Mouse (Mus musculus): ENCODE data around the gene 1700012P22Rik. TPM values are rescaled to one million over a fixed set of nuclear protein-coding genes. Genes with fewer than 3 reads are reported as not detected.

The 1700012P22Rik gene
- polyA plus RNA-seq, 1 experiment from 2014 or later, result not detected

DNA sequence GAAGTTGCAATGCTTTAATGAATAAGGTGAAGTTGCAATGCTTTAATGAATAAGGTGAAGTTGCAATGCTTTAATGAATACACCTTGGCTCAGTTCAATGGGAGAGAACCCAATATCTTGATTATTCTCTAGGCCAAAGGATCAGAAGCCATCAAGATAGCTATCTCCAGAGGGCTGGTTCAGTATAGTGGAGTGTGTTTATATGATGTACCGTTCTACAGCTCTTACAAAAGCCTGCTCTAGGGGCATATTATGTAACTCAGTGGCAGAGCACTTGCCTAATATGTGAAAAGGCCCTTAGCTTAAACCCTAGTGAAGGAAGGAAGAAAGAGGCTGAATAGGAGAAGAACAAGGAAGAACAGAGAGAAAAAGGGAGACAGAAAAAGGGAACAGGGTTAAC, 3.0 kb upstream of the 1700012P22Rik start:
- Histone ChIP-seq H3K36me3 (ENCODE audit: control insufficient read depth, insufficient read depth, low read length) (no peaks in the 10 kb centered on the region), H3K9me3 (ENCODE audit: control insufficient read depth, low read length) (no peaks in the 10 kb centered on the region), H3K27me3 (ENCODE audit: control insufficient read depth, insufficient read depth, low read length) (no peaks in the 10 kb centered on the region), H3K9ac (ENCODE audit: low read length) (no peak overlapping the region), H3K27ac (replicated peaks) (no peak overlapping the region), H3K4me3 (ENCODE audit: low read depth, low read length) (no peak overlapping the region), H3K4me1 (replicated peaks; ENCODE audit: control insufficient read depth, insufficient read depth) (no peaks in the 10 kb centered on the region), H3K4me2 (replicated peaks; ENCODE audit: low read depth) (no peak overlapping the region)
- 61% methylated on average over 1 of the region's 1 CpGs for WGBS
- no peak for ATAC-seq (ENCODE audit: low FRiP score, low TSS enrichment)
- no peak for TF ChIP-seq CTCF (IDR thresholded peaks at IDR 0.05; ENCODE audit: low read depth)
- no peak for TF ChIP-seq EP300 (optimal IDR thresholded peaks at IDR 0.05)
- no peak for DNase-seq (ENCODE audit: low spot score)

- 85% methylated on average over 4 of the region's 4 CpGs for WGBS
- Histone ChIP-seq H3K27me3 (ENCODE audit: control insufficient read depth, insufficient read depth, low read length) (no peaks in the 10 kb centered on the region), H3K36me3 (ENCODE audit: control insufficient read depth, insufficient read depth, low read length) (no peaks in the 10 kb centered on the region), H3K4me2 (replicated peaks; ENCODE audit: low read depth) (no peak overlapping the region), H3K9ac (ENCODE audit: low read length) (no peak overlapping the region), H3K4me3 (ENCODE audit: low read depth, low read length) (no peak overlapping the region), H3K4me1 (replicated peaks; ENCODE audit: control insufficient read depth, insufficient read depth) (no peaks in the 10 kb centered on the region), H3K27ac (replicated peaks) (no peak overlapping the region), H3K9me3 (ENCODE audit: control insufficient read depth, low read length) (no peaks in the 10 kb centered on the region)
- ATAC-seq (ENCODE audit: low FRiP score, low TSS enrichment) (no peak), DNase-seq (ENCODE audit: low spot score) (no peak)
- no peak for TF ChIP-seq CTCF (IDR thresholded peaks at IDR 0.05; ENCODE audit: low read depth)
- TF ChIP-seq EP300 (optimal IDR thresholded peaks at IDR 0.05), result no peak
Observed at GRCm38 (mm10) chr4:144441095-144441494, 2.5 kb upstream of the 1700012P22Rik start.

DNA sequence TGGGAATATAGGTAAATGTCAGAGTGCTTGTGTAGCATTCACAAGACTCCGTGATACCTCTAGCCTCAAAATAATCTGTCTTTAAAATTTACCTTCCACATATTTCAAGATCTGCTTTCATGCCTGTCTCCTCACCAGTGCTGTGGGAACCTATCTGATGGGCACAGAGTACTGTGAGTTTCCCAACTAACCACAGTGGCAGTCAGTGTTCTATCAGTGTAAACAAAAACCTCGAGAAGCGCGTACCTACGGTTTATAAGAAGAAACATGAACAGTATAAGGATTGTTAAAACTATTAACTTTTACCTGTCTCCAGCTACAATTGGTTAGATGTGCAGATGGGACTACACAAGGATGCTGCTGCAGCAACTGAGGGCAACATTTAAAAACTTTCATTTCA, 5.4 kb downstream of the 1700012P22Rik start:
- H3K36me3 ChIP-seq (ENCODE audit: control insufficient read depth, insufficient read depth, low read length), result no peaks in the 10 kb centered on the region
- no peaks in the 10 kb centered on the region for H3K4me1 ChIP-seq (replicated peaks; ENCODE audit: control insufficient read depth, insufficient read depth)
- H3K9ac ChIP-seq (ENCODE audit: low read length), result no peak overlapping the region
- no peak overlapping the region for H3K4me3 ChIP-seq (ENCODE audit: low read depth, low read length)
- no peaks in the 10 kb centered on the region for H3K9me3 ChIP-seq (ENCODE audit: control insufficient read depth, low read length)
- TF ChIP-seq EP300 (optimal IDR thresholded peaks at IDR 0.05) (no peak), CTCF (IDR thresholded peaks at IDR 0.05; ENCODE audit: low read depth) (no peak)
- no peak overlapping the region for H3K27ac ChIP-seq (replicated peaks)
- WGBS, result 90% methylated on average over 5 of the region's 5 CpGs
- no peak overlapping the region for H3K4me2 ChIP-seq (replicated peaks; ENCODE audit: low read depth)
- H3K27me3 ChIP-seq (ENCODE audit: control insufficient read depth, insufficient read depth, low read length), result no peaks in the 10 kb centered on the region
- no peak for DNase-seq (ENCODE audit: low spot score)
- no peak for ATAC-seq (ENCODE audit: low FRiP score, low TSS enrichment)

DNA sequence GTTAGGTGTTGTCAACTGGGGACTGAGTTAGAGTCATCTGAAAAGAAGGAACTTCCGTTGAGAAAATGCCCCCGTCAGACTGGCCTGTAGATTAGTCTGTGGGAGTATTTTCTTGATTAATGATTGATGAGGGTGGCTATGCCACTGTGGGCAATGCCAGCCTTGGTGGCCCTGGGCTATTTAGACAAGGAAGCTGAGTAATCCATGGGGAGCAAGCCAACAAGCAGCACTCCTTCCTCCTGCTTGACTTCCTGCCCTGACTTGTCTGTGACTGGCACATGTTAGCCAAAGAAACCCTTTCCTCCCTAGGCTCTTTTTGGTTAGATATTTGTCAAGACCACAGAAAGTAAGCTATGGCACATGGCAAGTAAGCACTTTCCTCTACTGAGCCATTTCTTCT, 7.8 kb downstream of the 1700012P22Rik start:
- Histone ChIP-seq H3K4me1 (replicated peaks; ENCODE audit: control insufficient read depth, insufficient read depth) (no peaks in the 10 kb centered on the region), H3K9ac (ENCODE audit: low read length) (no peak overlapping the region), H3K4me2 (replicated peaks; ENCODE audit: low read depth) (no peak overlapping the region), H3K9me3 (ENCODE audit: control insufficient read depth, low read length) (no peaks in the 10 kb centered on the region), H3K36me3 (ENCODE audit: control insufficient read depth, insufficient read depth, low read length) (no peaks in the 10 kb centered on the region), H3K27ac (replicated peaks) (no peak overlapping the region), H3K4me3 (ENCODE audit: low read depth, low read length) (no peak overlapping the region), H3K27me3 (ENCODE audit: control insufficient read depth, insufficient read depth, low read length) (no peaks in the 10 kb centered on the region)
- no peak for DNase-seq (ENCODE audit: low spot score)
- TF ChIP-seq EP300 (optimal IDR thresholded peaks at IDR 0.05) (no peak), CTCF (IDR thresholded peaks at IDR 0.05; ENCODE audit: low read depth) (no peak)
- no peak for ATAC-seq (ENCODE audit: low FRiP score, low TSS enrichment)
- 53% methylated on average over 2 of the region's 2 CpGs for WGBS

GRCm38 (mm10) chr4:144428868-144429267, 9.7 kb downstream of the 1700012P22Rik start:
- WGBS, result 22% methylated on average over 3 of the region's 3 CpGs
- no peaks in the 10 kb centered on the region for H3K36me3 ChIP-seq (ENCODE audit: control insufficient read depth, insufficient read depth, low read length)
- peak; percentile 26 for DNase-seq (ENCODE audit: low spot score)
- no peak overlapping the region for H3K9ac ChIP-seq (ENCODE audit: low read length)
- no peak for ATAC-seq (ENCODE audit: low FRiP score, low TSS enrichment)
- TF ChIP-seq CTCF (IDR thresholded peaks at IDR 0.05; ENCODE audit: low read depth) (peak; percentile 58), EP300 (optimal IDR thresholded peaks at IDR 0.05) (no peak)
- H3K4me1 ChIP-seq (replicated peaks; ENCODE audit: control insufficient read depth, insufficient read depth), result no peaks in the 10 kb centered on the region
- H3K4me2 ChIP-seq (replicated peaks; ENCODE audit: low read depth), result no peak overlapping the region
- H3K9me3 ChIP-seq (ENCODE audit: control insufficient read depth, low read length), result no peaks in the 10 kb centered on the region
- no peak overlapping the region for H3K27ac ChIP-seq (replicated peaks)
- no peaks in the 10 kb centered on the region for H3K27me3 ChIP-seq (ENCODE audit: control insufficient read depth, insufficient read depth, low read length)
- no peak overlapping the region for H3K4me3 ChIP-seq (ENCODE audit: low read depth, low read length)

- H3K27me3 ChIP-seq (ENCODE audit: control insufficient read depth, insufficient read depth, low read length), result no peaks in the 10 kb centered on the region
- WGBS, result 74% methylated on average over 5 of the region's 5 CpGs
- H3K27ac ChIP-seq (replicated peaks), result no peak overlapping the region
- ATAC-seq (ENCODE audit: low FRiP score, low TSS enrichment) (no peak), DNase-seq (ENCODE audit: low spot score) (no peak)
- H3K4me3 ChIP-seq (ENCODE audit: low read depth, low read length), result no peak overlapping the region
- TF ChIP-seq EP300 (optimal IDR thresholded peaks at IDR 0.05), result no peak
- TF ChIP-seq CTCF (IDR thresholded peaks at IDR 0.05; ENCODE audit: low read depth), result no peak
- no peak overlapping the region for H3K4me2 ChIP-seq (replicated peaks; ENCODE audit: low read depth)
- no peak overlapping the region for H3K9ac ChIP-seq (ENCODE audit: low read length)
- no peaks in the 10 kb centered on the region for H3K36me3 ChIP-seq (ENCODE audit: control insufficient read depth, insufficient read depth, low read length)
- H3K9me3 ChIP-seq (ENCODE audit: control insufficient read depth, low read length), result no peaks in the 10 kb centered on the region
- H3K4me1 ChIP-seq (replicated peaks; ENCODE audit: control insufficient read depth, insufficient read depth), result no peaks in the 10 kb centered on the region
Observed at GRCm38 (mm10) chr4:144424590-144424989, 14.0 kb downstream of the 1700012P22Rik start.
